Mouse (Mus musculus) myocyte (in vitro differentiated cells): ENCODE measurements at regions not wholly inside any gene's neighbourhood (a gene's known extent, or its start where the extent isn't known, plus 50 kb on each side); places are given as distances from the start of the nearest gene placed in this dataset.

Source experiments
- MYOD1 ChIP-seq, 3 experiments: IDR thresholded peaks; one replicate each; pipeline ENCODE4 v1.6.1; 2011; ENCODE audit warnings: control low read depth in 2 of 3, low read depth in 2 of 3, mild to moderate bottlenecking in 2 of 3, moderate library complexity in 1 of 3; ENCODE audit not compliant: insufficient read length in 2 of 3, control insufficient read depth in 1 of 3
- POLR2A ChIP-seq: IDR thresholded peaks from one replicate; pipeline ENCODE4 v1.6.1; 2011; ENCODE audit warnings: low read depth, mild to moderate bottlenecking, control low read depth, moderate library complexity; ENCODE audit not compliant: insufficient read length

DNA sequence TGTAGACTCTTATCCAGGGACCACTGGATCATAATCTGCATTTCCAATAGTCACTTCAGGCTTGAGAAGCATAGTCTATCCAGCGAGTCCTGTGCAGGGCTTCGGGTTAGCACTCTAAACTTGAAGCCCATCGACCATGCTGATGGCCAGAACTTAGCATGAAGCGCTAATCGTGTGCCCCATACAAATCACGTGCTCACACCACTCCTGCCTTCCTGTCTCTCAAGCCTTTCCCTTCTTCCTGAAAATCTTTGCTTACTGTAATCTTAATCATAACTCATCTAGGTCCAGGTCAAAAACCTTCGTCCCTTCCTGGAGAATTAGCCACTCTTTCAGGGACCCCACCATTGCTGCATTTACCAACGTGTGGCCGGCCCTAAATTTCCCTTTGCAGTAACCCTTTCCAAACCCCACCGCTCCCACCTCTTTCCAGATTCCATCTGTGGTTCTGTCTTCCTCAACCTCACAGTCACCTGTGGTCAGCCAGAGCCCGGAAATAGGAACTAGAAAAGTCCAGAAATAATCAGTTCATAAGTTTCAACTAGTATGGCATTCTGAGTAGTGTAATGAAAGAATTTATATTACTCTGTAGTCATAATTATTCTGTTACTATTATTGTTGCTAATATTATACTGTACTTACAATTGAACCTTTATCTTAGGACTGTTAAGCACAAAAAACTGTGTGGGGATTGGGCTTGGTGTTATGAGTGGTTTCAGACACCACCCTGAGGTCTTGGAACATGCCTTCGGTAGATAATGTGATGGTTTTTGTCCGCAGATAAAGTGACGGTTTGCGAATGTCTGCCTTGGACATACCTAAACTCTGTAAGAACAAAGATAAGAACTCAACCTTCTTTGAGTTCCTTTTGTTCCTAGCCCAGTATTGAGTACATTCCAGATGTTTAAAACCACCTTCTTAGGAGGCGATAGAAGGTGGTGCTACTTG lies 57.3 kb upstream of the Slc1a3 start:
- TF ChIP-seq MYOD1 (IDR thresholded peaks at IDR 0.05; ENCODE audit: control insufficient read depth in 1 of 3, insufficient read length in 2 of 3, low read depth in 2 of 3): no peak
- TF ChIP-seq POLR2A: no peak
